Mouse (Mus musculus): ENCODE measurements around the gene Galc. TPM values are rescaled to one million over a fixed set of nuclear protein-coding genes. Genes with fewer than 3 reads are reported as not detected.

Gene Galc
- total RNA-seq, 2 experiments from 2014 or later = 1.9 to 2.3 TPM

DNA sequence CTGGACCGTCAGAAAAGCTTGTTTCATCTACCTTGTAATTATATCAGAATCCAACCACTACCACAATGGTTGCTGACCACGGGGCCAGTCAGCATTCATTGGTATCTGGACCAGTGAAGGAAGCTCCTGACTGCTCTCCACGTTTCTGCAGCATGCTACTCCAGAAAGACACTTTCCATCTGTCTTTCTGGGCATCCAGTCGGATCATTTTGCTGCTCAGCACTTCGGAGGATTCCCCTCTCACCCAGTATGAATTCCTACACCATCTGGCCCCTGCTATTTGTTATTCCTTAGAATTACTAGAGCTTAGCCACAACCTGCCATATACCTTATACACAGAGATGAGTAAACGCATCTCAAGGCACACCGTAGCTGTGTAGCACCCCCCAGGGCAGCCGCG, 70.2 kb downstream of the Galc start:
- no peak for ATAC-seq (replicated peaks; ENCODE audit: low FRiP score, poor library complexity, severe bottlenecking)

DNA sequence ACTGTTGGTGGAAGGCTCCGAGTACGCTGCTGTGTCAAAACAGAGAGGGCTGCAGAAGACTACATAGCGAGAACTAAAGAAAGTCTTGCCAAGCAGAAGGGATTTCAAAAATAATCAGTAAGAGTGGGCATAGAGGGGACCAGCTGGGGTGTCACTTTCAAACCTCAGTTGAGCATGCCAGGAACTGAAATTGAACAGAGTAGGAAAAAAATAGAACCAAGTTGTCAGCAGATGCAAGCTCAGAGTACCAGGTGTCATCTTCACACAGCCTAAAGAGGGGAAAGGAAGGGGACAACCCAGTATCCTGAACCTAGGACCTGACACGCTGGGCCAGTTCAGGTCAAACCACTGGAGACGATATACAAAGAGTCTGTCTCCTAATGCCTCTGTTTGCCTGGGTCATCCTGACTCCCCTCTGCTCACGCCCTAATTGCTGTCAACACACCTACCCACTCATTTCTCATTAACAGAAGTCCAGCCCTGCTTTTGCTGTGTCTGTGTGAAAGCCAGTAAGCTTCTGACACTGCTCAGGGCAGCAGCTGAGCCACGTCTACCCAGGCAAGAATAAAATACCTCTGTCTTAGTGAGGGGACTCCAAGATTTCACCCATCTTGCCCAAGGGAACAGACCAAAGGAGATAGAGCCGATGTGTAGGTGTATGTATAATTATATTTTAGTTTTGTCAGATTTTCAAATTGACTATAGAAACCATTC, 71.9 kb downstream of the Galc start:
- no peak for ATAC-seq (replicated peaks; ENCODE audit: low FRiP score, poor library complexity, severe bottlenecking)

DNA sequence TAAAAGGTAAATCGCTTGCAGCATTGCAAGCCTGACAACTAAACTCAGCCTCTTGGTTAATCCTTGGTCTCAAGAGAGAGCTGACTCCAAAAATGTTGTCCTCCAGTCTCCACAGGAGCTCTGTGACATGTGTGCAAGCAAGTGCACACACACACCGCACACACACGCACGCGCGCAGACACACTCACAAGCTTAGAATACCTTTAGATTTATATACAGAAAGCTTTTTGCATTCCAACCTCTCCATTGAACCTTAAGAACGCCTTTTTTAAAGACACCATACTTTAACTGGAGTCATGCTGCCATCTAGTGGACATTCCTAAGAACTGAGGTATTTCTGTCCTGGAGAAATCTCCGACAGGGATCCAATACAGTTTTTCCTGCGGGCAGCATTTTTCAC, 77.5 kb downstream of the Galc start:
- ATAC-seq (replicated peaks; ENCODE audit: low FRiP score, poor library complexity, severe bottlenecking) = no peak

DNA sequence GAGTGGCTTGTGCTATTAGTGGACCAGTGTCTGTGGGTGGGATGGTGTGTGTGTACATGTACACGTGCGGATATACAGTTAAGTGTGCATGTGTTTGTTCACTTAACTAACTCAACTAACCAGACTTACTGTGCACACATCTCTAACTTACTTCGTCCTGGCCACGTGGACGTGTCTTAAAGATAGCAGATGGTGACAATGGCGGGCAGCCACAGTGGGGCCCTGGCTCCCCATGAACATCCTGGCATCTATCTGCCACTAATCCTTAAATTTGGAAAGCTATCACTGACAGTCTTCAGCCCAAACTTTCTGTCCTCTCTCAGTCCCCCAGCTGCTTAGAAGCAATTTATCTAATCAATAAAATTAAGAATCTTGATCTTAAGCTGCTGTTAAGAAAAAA, 78.5 kb downstream of the Galc start:
- no peak for ATAC-seq (replicated peaks; ENCODE audit: low FRiP score, poor library complexity, severe bottlenecking)

DNA sequence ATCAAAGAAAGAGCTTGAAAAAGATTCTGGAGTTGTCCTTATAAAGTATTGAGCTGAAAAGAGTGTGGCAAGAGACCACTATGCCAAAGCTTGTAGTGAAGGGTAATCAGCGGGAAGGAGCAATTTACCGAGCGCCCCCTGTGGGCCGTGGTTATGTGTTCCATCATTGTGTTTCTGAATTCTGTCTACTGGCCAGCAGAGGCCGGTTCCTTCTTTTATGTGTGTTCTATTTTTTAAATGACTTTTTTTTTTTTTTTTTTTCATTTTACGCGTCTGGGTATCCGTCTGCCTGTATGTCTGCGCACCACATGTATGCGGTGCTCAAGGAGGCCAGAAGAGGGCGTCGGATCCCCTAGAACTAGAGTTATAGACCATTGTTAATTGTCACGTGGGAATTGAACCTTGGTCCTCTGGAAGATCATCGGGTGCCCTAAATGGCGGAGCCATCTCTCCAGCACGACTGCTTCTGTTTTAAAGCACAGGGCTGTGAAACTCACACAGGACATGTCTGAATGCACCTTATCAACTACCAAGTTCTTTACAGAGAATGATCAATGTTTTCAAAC, 78.9 kb downstream of the Galc start:
- ATAC-seq (replicated peaks; ENCODE audit: low FRiP score, poor library complexity, severe bottlenecking) = no peak

DNA sequence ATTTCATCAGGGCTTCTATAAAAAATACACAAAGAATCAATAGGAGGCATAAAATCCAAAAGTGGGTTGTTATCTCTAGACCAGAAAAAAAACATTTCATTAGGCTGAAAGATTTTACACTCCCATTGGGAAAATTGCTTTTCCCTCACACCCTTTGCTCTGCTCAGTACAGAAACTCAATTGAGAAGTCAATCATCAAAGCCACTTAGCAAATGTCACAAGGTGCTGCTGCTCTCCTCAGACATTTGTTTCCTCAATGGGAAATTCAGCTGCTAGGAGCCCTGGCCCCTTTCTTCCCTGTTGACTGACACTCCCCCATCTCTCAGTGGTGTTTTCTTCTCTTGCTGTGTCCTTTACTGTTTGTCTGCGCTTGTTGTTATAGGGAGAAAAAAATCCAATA, 79.8 kb downstream of the Galc start:
- ATAC-seq (replicated peaks; ENCODE audit: low FRiP score, poor library complexity, severe bottlenecking) = no peak

DNA sequence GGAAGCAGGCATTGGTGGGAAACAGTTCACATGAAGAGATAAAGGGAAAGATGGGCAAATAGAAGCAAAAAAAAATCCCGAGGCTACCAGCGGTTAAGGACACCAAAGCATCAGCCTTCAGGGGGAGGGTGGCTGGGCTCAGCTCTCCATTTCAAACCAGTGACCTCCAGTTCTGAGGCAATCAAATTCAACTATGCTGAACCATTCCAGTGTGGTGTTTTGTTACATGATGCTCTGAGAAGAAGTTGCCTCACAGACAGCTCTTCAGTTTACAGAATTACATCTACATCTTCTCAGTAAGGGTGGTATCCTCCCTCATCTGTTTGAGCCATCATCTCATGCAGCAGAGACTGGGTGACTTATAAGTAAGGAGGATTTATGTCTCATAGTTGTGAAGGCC, 82.6 kb downstream of the Galc start:
- ATAC-seq (replicated peaks; ENCODE audit: low FRiP score, poor library complexity, severe bottlenecking) = no peak

DNA sequence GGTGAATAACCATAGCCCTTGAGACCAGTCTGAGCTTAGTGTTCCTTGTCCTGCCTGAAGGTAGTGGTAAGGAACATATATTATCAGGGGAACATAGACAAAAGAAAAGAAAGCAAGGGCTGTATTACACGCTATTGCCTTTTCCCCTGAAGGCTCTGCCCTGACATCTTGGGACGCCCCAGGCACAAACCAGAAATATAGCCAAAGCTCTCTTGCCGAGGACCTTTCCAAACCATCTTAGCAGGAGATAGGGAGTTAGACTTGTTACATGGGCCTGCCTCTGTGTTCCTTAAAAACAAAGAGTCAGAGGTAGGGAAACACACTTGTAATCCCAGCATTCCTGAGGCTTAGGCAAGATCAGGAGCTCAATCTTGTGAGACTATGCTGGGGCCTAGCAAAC, 97.4 kb downstream of the Galc start:
- ATAC-seq (replicated peaks; ENCODE audit: low FRiP score, poor library complexity, severe bottlenecking) = no peak

DNA sequence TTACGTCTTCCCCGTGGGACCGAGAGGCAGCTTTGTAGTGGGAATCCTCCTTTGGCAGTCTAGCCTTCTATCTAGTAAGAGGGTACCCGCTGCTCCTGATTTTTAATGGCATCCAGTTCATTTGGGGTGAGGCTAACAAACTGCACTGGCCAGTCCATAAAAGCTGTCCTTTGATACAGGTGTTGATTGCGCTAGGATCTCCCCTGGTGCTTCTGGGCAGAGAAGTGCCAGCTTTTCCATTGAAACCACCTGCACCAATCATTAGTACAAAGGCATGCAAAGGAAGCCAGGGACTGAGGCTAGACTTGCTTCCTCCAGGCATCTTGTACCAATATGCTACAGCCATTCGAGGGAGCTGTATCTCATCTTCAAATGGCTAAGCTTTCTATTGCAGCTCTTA, 98.4 kb downstream of the Galc start:
- ATAC-seq (replicated peaks; ENCODE audit: low FRiP score, poor library complexity, severe bottlenecking) = no peak

Other genes with a start within 250 kb of the Galc start
- 9.0 and 10.9 TPM in 2 replicates for gene Gpr65, start 9.2 kb upstream of the Galc start, total RNA-seq (2015; ENCODE audit: low replicate concordance)
- gene Gpr65, start 9.2 kb upstream of the Galc start, total RNA-seq (2017; ENCODE audit: low replicate concordance) = 7.9 and 10.0 TPM in 2 replicates

All from erythroblast, adult 5-6 weeks (primary cell).